Mouse (Mus musculus): ENCODE results near the gene Grb2. TPM values are rescaled to one million over a fixed set of nuclear protein-coding genes. Genes with fewer than 3 reads are reported as not detected.

Grb2 gene
- polyA plus RNA-seq, 2 experiments = 22.4 to 26.0 TPM

GRCm38 (mm10) chr11:115615108-115615825 lies 93.1 kb downstream of the Grb2 start:
- Histone ChIP-seq H3K27me3 (ENCODE audit: control insufficient read depth, insufficient read depth, low read length) (no peaks in the 10 kb centered on the region), H3K4me1 (replicated peaks; ENCODE audit: control insufficient read depth in 2 of 2, insufficient read depth in 2 of 2, low read length in 1 of 2) (peaks cover 8 to 12% of the 10 kb centered on the region in 2 experiments), H3K9ac (replicated peaks) (no peak overlapping the region), H3K9me3 (ENCODE audit: control insufficient read depth, low read length) (no peaks in the 10 kb centered on the region), H3K27ac (no peak overlapping the region), H3K4me3 (ENCODE audit: insufficient read depth in 1 of 2, low read depth in 2 of 2, low read length in 2 of 2) (no peak overlapping the region), H3K4me2 (ENCODE audit: low read depth) (no peak overlapping the region), H3K36me3 (replicated peaks; ENCODE audit: control insufficient read depth, insufficient read depth, low read depth) (no peaks in the 10 kb centered on the region)
- DNase-seq (ENCODE audit: low read depth in 3 of 3, low spot score in 3 of 3) (no peak), ATAC-seq (ENCODE audit: insufficient read depth) (no peak)
- WGBS (ENCODE audit: insufficient replicate concordance) = 78% methylated on average over 15 of the region's 15 CpGs
- TF ChIP-seq EP300 (IDR thresholded peaks at IDR 0.05; ENCODE audit: low read depth) (no peak), CTCF (IDR thresholded peaks at IDR 0.05; ENCODE audit: low read depth) (no peak)

DNA sequence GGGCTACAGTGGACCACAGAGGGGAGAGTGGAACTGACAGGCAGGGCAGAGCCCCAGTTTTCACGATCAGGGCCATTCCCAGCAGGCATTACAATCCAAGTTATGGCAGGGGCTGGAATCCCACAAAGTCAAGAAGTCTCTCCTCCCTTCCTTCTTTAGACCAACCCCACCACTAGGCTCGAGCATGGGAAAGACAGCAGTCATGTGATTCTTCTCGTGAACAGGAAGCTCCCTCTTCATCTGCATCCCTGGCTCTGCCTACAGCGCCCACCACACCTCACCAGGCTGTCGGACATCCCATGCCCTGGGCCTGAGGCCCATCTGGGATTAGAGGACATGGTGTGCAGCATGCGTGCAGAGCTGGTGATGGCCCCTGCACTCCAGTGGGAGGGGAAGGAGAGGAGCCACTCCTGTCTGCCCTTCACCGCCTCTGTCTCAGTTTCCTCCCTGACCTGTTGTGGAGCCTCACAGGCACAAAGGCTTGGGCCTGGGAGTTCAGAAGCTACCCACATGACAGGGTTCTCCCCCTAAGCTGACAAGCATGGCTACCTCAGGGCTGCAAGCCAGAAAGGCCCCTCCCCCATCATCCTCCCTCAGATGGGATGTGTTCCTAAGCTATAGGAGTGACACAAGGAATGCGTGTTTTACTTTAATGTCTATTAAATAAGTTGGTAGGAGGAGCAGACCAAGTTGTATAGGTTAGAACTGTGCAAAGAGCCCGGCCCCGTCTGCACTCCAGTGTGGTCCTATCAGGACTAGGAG lies 93.9 kb downstream of the Grb2 start:
- no peak overlapping the region for H3K4me2 ChIP-seq (ENCODE audit: low read depth)
- H3K27me3 ChIP-seq (ENCODE audit: control insufficient read depth, insufficient read depth, low read length) = no peaks in the 10 kb centered on the region
- no peak for ATAC-seq (ENCODE audit: insufficient read depth)
- 75% methylated on average over 10 of the region's 10 CpGs for WGBS (ENCODE audit: insufficient replicate concordance)
- H3K36me3 ChIP-seq (replicated peaks; ENCODE audit: control insufficient read depth, insufficient read depth, low read depth) = peaks cover 2% of the 10 kb centered on the region
- no peaks in the 10 kb centered on the region for H3K9me3 ChIP-seq (ENCODE audit: control insufficient read depth, low read length)
- no peak for TF ChIP-seq CTCF (IDR thresholded peaks at IDR 0.05; ENCODE audit: low read depth)
- no peak for TF ChIP-seq EP300 (IDR thresholded peaks at IDR 0.05; ENCODE audit: low read depth)
- H3K27ac ChIP-seq = no peak overlapping the region
- peaks cover 8 to 12% of the 10 kb centered on the region in 2 experiments for H3K4me1 ChIP-seq (replicated peaks; ENCODE audit: control insufficient read depth in 2 of 2, insufficient read depth in 2 of 2, low read length in 1 of 2)
- DNase-seq (ENCODE audit: low read depth in 3 of 3, low spot score in 3 of 3) = no peak
- H3K9ac ChIP-seq (replicated peaks) = no peak overlapping the region
- no peak overlapping the region for H3K4me3 ChIP-seq (ENCODE audit: insufficient read depth in 1 of 2, low read depth in 2 of 2, low read length in 2 of 2)

GRCm38 (mm10) chr11:115613138-115613945 lies 95.1 kb downstream of the Grb2 start:
- Histone ChIP-seq H3K4me2 (ENCODE audit: low read depth) (peak overlapping the region; percentile 90), H3K4me1 (replicated peaks; ENCODE audit: control insufficient read depth in 2 of 2, insufficient read depth in 2 of 2, low read length in 1 of 2) (peaks cover 8 to 12% of the 10 kb centered on the region in 2 experiments), H3K9ac (replicated peaks) (peak overlapping the region; percentile 81), H3K4me3 (ENCODE audit: insufficient read depth in 1 of 2, low read depth in 2 of 2, low read length in 2 of 2) (peak overlapping the region; percentile 72 to 75), H3K27me3 (ENCODE audit: control insufficient read depth, insufficient read depth, low read length) (no peaks in the 10 kb centered on the region), H3K9me3 (ENCODE audit: control insufficient read depth, low read length) (no peaks in the 10 kb centered on the region), H3K27ac (peak overlapping the region; percentile 92), H3K36me3 (replicated peaks; ENCODE audit: control insufficient read depth, insufficient read depth, low read depth) (peaks cover 13% of the 10 kb centered on the region)
- TF ChIP-seq EP300 (IDR thresholded peaks at IDR 0.05; ENCODE audit: low read depth) = no peak
- TF ChIP-seq CTCF (IDR thresholded peaks at IDR 0.05; ENCODE audit: low read depth) = no peak
- ATAC-seq (ENCODE audit: insufficient read depth) = peak; percentile 39
- no peak for DNase-seq (ENCODE audit: low read depth in 3 of 3, low spot score in 3 of 3)
- 0% methylated on average over 16 of the region's 16 CpGs for WGBS (ENCODE audit: insufficient replicate concordance)

DNA sequence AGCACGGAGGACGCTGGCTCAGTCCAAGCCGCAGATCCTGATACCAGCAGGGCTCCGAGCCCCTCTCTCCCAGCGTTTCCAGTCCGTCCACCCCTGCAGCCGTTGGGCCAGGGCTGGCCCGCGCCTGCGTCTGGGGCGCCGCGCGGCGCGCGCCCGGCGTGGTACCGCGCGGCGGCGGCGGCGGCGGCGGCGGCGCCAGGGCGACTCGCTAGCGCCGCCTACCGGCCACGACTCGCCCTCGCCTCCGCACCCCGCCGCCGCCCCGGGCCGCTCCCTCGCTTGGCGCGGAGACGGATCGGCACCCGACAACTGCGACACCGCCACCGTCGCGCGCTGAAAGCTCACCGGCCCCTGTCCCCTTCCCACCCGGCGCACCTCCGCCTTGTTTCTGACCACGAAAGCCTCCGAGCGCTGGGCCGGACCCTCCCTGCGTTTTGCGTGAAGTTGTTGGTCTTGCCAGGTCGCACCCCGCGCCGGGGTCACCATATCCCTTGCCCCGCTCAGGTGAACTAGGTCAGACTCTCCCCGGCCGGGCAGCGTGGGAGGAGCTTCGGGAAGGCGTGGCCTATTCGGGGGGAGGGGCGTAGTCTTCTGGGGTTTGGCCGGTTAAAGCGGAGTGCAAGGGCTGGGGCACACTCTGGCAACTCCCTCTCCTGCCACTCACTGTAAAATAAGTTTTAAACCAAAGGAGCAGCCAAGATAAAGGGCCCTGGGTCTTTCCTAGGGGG lies 95.8 kb downstream of the Grb2 start, which contains the start of gene Mif4gd:
Gene Mif4gd, minus strand, starts transcription at position 560 of the 728 bp plus-strand sequence.
- peak within 1 kb of the TSS; percentile 90 for H3K4me2 ChIP-seq (ENCODE audit: low read depth)
- peak within 1 kb of the TSS; percentile 81 for H3K9ac ChIP-seq (replicated peaks)
- under 1% methylated on average over 71 of the region's 80 CpGs for whole genome bisulfite sequencing (ENCODE audit: insufficient replicate concordance)
- H3K27ac ChIP-seq = peak within 1 kb of the TSS; percentile 92
- DNase-seq (ENCODE audit: low read depth in 3 of 3, low spot score in 3 of 3) = peak; percentile 80 to 88 (median 80)
- H3K4me1 ChIP-seq (replicated peaks; ENCODE audit: control insufficient read depth in 2 of 2, insufficient read depth in 2 of 2, low read length in 1 of 2) = peaks cover 8 to 12% of the 10 kb centered on the region in 2 experiments
- peak within 1 kb of the TSS; percentile 75 to 82 for H3K4me3 ChIP-seq (ENCODE audit: insufficient read depth in 1 of 2, low read depth in 2 of 2, low read length in 2 of 2)
- peaks cover 18% of the 10 kb centered on the region for H3K36me3 ChIP-seq (replicated peaks; ENCODE audit: control insufficient read depth, insufficient read depth, low read depth)
- TF ChIP-seq CTCF (IDR thresholded peaks at IDR 0.05; ENCODE audit: low read depth) = peak; percentile 37
- TF ChIP-seq EP300 (IDR thresholded peaks at IDR 0.05; ENCODE audit: low read depth) = no peak
- ATAC-seq (ENCODE audit: insufficient read depth) = peak; percentile 89
- H3K27me3 ChIP-seq (ENCODE audit: control insufficient read depth, insufficient read depth, low read length) = no peaks in the 10 kb centered on the region
- H3K9me3 ChIP-seq (ENCODE audit: control insufficient read depth, low read length) = no peaks in the 10 kb centered on the region

Data from liver, embryonic 14.5 days (tissue).